Mouse (Mus musculus) liver, adult 2 months (tissue): ENCODE measurements around the gene Aldh1a2.

Experiments
- CTCF ChIP-seq: fragments of 200-500 bp; IDR thresholded peaks from 2 replicates; pipeline ENCODE4 v1.5.1; 2011; ENCODE audit warnings: low read depth, low read length, control low read depth
- POLR2A ChIP-seq: fragments of 200-500 bp; IDR thresholded peaks from 2 replicates; pipeline ENCODE4 v1.6.1; 2011; ENCODE audit warnings: low read length, control low read depth; ENCODE audit not compliant: insufficient read depth; ENCODE audit errors: extremely low read depth

GRCm38 (mm10) chr9:71166019-71166705, 49.4 kb upstream of the Aldh1a2 start:
- TF ChIP-seq POLR2A, result no peak
- no peak for TF ChIP-seq CTCF
